Mouse (Mus musculus): Measurements from ENCODE around the gene Itga2. TPM values are rescaled to one million over a fixed set of nuclear protein-coding genes. Genes with fewer than 3 reads are reported as not detected.

The Itga2 gene
- 5.8 TPM for polyA plus RNA-seq (2017; shearing (Covaris generic))

DNA sequence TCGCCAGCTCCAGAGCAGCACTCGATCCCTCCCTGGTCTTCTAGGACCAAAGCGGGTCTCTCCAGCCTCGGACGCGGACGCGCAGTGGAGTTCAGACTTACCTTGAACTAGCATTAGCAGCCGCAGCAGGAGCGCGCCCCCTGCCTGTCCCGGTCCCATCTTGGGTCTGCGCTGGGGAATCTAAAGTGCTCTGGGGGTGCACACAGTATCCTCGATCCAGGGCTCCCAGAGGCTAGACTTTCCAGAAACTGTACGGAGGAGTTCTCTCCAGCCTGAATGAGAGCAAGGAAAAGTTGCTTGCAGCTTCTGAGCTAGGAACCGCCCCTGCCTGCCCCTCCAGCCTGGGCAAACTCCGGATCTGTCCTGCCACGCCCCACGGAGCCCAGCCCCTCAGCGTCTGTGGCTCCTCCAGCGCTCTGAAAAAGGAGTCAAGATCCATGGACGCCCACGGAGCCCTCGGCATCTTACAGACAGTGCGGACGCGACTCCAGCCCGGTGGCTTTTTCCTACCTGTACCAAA is at the start of gene Itga2:
Gene Itga2 (minus strand): TSS at position 326 of the 520 bp plus-strand sequence.

GRCm38 (mm10) chr13:114817751-114818360 is 114.0 kb downstream of the Itga2 start, which contains the start of gene Mocs2:
Gene Mocs2 (plus strand): TSS chr13:114818236.

Other genes with a start within 250 kb of the Itga2 start
- gene Mocs2, start 113.9 kb downstream of the Itga2 start, polyA plus RNA-seq (2017; shearing (Covaris generic)): 50.3 TPM
- gene Pelo, start 158.1 kb upstream of the Itga2 start, polyA plus RNA-seq (2017; shearing (Covaris generic)): 6.5 TPM
- 0.62 TPM for gene Gm49395, start 169.8 kb upstream of the Itga2 start, polyA plus RNA-seq (2017; shearing (Covaris generic))
- 0.71 TPM for gene Itga1, start 169.9 kb upstream of the Itga2 start, polyA plus RNA-seq (2017; shearing (Covaris generic))

All from inflammation-experienced regulatory T-cells, adult 16 weeks (primary cell).